Mouse (Mus musculus) neural tube, embryonic 11.5 days (tissue): Measurements from ENCODE around the gene Rpl10a. TPM values are rescaled to one million over a fixed set of nuclear protein-coding genes. Genes with fewer than 3 reads are reported as not detected.

Experiments used
- ATAC-seq: fragments of 200-750 bp; cut with Nextera tagmentation; 2 replicates; pipeline ENCODE4 v1.8.0; 2017; ENCODE audit warnings: moderate number of reproducible peaks, mild to moderate bottlenecking, moderate TSS enrichment, moderate library complexity; ENCODE audit not compliant: insufficient read depth, low FRiP score, low TSS enrichment
- DNase-seq: peaks from one replicate; pipeline ENCODE4 v3.0.0-alpha.2; 2015; ENCODE audit warnings: low spot score
- H3K27ac ChIP-seq: fragments of 300-500 bp; sonication (generic); 2 replicates; pipeline ENCODE4 v1.5.1; 2014; ENCODE audit warnings: low read depth, mild to moderate bottlenecking, low read length
- H3K27me3 ChIP-seq: fragments of 300-500 bp; sonication (generic); 2 replicates; pipeline ENCODE4 v1.6.1; 2014; ENCODE audit warnings: mild to moderate bottlenecking, low read length, mixed read lengths; ENCODE audit not compliant: control insufficient read depth, insufficient read depth
- H3K36me3 ChIP-seq: fragments of 300-500 bp; sonication (generic); 2 replicates; pipeline ENCODE4 v1.6.1; 2014; ENCODE audit warnings: mild to moderate bottlenecking, low read length, moderate library complexity, mixed read lengths; ENCODE audit not compliant: control insufficient read depth, insufficient read depth
- H3K4me1 ChIP-seq: fragments of 300-500 bp; sonication (generic); 2 replicates; pipeline ENCODE4 v1.6.1; 2014; ENCODE audit warnings: low read length, mixed read lengths; ENCODE audit not compliant: control insufficient read depth, insufficient read depth
- H3K4me2 ChIP-seq: fragments of 300-500 bp; sonication (generic); 2 replicates; pipeline ENCODE4 v1.6.1; 2014; ENCODE audit warnings: low read depth, mild to moderate bottlenecking, moderate library complexity
- H3K4me3 ChIP-seq: fragments of 300-500 bp; sonication (generic); 2 replicates; pipeline ENCODE4 v1.5.1; 2014; ENCODE audit warnings: low read depth, low read length
- H3K9ac ChIP-seq: fragments of 300-500 bp; sonication (generic); 2 replicates; pipeline ENCODE4 v1.6.1; 2014; ENCODE audit warnings: mild to moderate bottlenecking, low read length
- H3K9me3 ChIP-seq: fragments of 300-500 bp; sonication (generic); 2 replicates; pipeline ENCODE4 v1.6.1; 2016; ENCODE audit warnings: low read length; ENCODE audit not compliant: control insufficient read depth
- WGBS: fragments of 180-500 bp; shearing (Covaris S2); extraction: QIAGEN DNeasy Blood & Tissue Kit; methylation state at CpG from one replicate; pipeline ENCODE4 v1.1.7; 2014; 5-methylcytosine and 5-hydroxymethylcytosine counted together
- polyA plus RNA-seq: library from polyadenylated mRNA; unstranded; fragments of >200 nt; fragmentation: Nextera tagmentation; extraction: Ambion mirVana; gene quantifications from 2 replicates; pipeline ENCODE4 v1.2.1, GENCODE M21; 2014

Gene Rpl10a
- polyA plus RNA-seq, 1 experiment from 2014 or later: 478 TPM

DNA sequence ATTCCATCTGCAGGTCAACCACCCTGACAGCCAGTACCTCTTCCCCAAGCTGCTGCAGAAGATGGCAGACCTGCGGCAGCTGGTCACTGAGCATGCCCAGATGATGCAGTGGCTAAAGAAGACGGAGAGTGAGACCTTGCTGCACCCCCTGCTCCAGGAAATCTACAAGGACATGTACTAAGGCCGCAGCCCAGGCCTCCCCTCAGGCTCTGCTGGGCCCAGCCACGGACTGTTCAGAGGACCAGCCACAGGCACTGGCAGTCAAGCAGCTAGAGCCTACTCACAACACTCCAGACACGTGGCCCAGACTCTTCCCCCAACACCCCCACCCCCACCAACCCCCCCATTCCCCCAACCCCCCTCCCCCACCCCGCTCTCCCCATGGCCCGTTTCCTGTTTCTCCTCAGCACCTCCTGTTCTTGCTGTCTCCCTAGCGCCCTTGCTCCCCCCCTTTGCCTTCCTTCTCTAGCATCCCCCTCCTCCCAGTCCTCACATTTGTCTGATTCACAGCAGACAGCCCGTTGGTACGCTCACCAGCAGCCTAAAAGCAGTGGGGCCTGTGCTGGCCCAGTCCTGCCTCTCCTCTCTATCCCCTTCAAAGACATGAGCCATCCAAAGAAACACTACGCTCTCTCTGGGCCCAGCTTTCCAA lies 28.5 kb upstream of the Rpl10a start:
- Histone ChIP-seq H3K27ac (0 out of 2 replicates have a peak overlapping the region, but pooled peaks have one; percentile 34), H3K9me3 (no peaks in the 10 kb centered on the region), H3K9ac (0 out of 2 replicates have a peak overlapping the region, but pooled peaks have one; percentile 7), H3K4me1 (peaks cover 11% of the 10 kb centered on the region), H3K4me3 (no peak overlapping the region), H3K36me3 (no peaks in the 10 kb centered on the region), H3K4me2 (no peak overlapping the region), H3K27me3 (no peaks in the 10 kb centered on the region)
- WGBS: 45% methylated on average over 8 of the region's 11 CpGs
- ATAC-seq: no peak
- no peak for DNase-seq

GRCm38 (mm10) chr17:28300323-28300722 lies 27.9 kb upstream of the Rpl10a start:
- 21% methylated on average over 9 of the region's 9 CpGs for WGBS
- Histone ChIP-seq H3K36me3 (no peaks in the 10 kb centered on the region), H3K4me1 (peaks cover 11% of the 10 kb centered on the region), H3K27me3 (no peaks in the 10 kb centered on the region), H3K9ac (0 out of 2 replicates have a peak overlapping the region, but pooled peaks have one; percentile 7), H3K4me2 (no peak overlapping the region), H3K27ac (0 out of 2 replicates have a peak overlapping the region, but pooled peaks have one; percentile 34), H3K9me3 (no peaks in the 10 kb centered on the region), H3K4me3 (no peak overlapping the region)
- DNase-seq (no peak), ATAC-seq (no peak)

DNA sequence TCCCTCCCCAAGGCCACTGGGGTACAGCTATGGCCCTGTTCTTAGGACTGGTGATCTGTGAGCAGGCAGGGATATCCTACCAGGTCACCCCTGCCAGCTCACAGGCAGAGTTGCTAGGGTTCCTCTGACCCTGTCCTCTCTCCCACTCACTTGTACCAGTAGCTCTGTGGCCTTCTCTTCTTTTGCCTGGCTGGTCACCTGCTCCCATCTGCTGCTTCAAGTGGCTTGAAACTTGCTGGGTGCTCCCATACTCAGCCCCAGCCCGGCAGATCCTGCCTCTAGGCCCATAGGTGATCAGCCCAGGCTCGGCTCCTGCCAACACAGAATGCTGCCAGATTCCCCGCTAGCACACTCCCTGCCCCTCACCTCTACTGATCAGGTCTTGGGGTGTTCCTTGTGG lies 27.4 kb upstream of the Rpl10a start:
- no peak overlapping the region for H3K4me2 ChIP-seq
- H3K9me3 ChIP-seq: no peaks in the 10 kb centered on the region
- H3K4me1 ChIP-seq: peaks cover 11% of the 10 kb centered on the region
- no peak for DNase-seq
- no peak for ATAC-seq
- H3K9ac ChIP-seq: no peak overlapping the region
- 67% methylated on average over 3 of the region's 3 CpGs for WGBS
- no peak overlapping the region for H3K4me3 ChIP-seq
- no peaks in the 10 kb centered on the region for H3K27me3 ChIP-seq
- no peak overlapping the region for H3K27ac ChIP-seq
- H3K36me3 ChIP-seq: no peaks in the 10 kb centered on the region

- no peaks in the 10 kb centered on the region for H3K9me3 ChIP-seq
- peaks cover 7% of the 10 kb centered on the region for H3K4me1 ChIP-seq
- H3K9ac ChIP-seq: no peak overlapping the region
- WGBS: 57% methylated on average over 10 of the region's 10 CpGs
- DNase-seq (no peak), ATAC-seq (no peak)
- H3K4me3 ChIP-seq: no peak overlapping the region
- no peaks in the 10 kb centered on the region for H3K27me3 ChIP-seq
- no peak overlapping the region for H3K27ac ChIP-seq
- H3K4me2 ChIP-seq: no peak overlapping the region
- no peaks in the 10 kb centered on the region for H3K36me3 ChIP-seq
Measured at GRCm38 (mm10) chr17:28305172-28305571, 23.1 kb upstream of the Rpl10a start.

DNA sequence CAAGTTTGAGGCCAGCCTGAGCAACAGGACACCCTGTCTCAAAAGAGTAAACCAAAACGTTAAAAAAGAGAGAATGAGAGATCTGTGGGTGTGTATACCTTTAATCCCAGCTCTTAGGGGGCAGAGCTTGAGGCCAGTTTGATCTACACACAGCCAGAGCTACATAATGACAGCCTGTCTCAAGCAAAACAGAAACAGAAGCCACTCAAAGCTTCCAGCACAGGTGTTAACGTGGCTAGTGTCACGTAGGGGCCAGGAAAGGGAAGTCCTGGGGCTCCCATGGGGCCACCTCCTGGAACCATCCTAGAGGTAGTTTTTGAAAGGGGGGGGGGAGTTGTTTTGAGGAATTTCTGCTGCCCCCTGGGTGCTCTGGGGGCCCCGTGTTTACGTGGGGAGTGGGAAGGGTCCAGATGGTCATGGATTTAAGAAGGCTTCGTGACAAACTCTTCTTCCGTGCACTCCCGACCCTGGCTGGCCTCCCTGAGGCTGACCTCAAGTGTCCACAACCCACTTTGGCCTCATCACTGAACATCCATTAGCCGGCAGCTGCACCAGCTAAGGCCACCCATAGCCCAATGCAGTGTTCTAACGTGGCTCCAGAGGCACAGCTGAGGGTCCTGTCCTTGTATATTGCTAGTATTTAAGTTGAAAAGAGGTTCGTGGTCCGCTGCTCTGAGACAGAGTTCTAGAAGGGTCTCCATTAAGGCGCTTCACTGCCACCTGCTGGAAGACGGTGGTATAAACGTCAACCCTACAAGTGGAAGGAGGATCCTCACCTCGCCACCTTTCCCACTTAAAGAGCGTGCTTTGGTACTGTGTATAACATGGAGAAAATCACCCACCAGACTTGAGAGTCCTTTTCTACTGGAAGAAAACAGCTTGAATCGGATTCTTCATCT lies 19.7 kb upstream of the Rpl10a start:
- DNase-seq (peak; percentile 89), ATAC-seq (no peak)
- H3K9me3 ChIP-seq: no peaks in the 10 kb centered on the region
- H3K4me3 ChIP-seq: no peak overlapping the region
- H3K9ac ChIP-seq: no peak overlapping the region
- no peak overlapping the region for H3K27ac ChIP-seq
- no peak overlapping the region for H3K4me2 ChIP-seq
- WGBS: 18% methylated on average over 18 of the region's 18 CpGs
- H3K27me3 ChIP-seq: no peaks in the 10 kb centered on the region
- no peaks in the 10 kb centered on the region for H3K36me3 ChIP-seq
- peaks cover 4% of the 10 kb centered on the region; the same call in 1 of the 2 replicates for H3K4me1 ChIP-seq

GRCm38 (mm10) chr17:28310831-28311230 lies 17.4 kb upstream of the Rpl10a start:
- Histone ChIP-seq H3K9ac (no peak overlapping the region), H3K27me3 (no peaks in the 10 kb centered on the region), H3K4me2 (no peak overlapping the region), H3K27ac (no peak overlapping the region), H3K4me1 (peaks cover 4% of the 10 kb centered on the region; the same call in 1 of the 2 replicates), H3K4me3 (no peak overlapping the region), H3K9me3 (no peaks in the 10 kb centered on the region), H3K36me3 (no peaks in the 10 kb centered on the region)
- ATAC-seq: no peak
- 84% methylated on average over 3 of the region's 3 CpGs for WGBS
- no peak for DNase-seq

GRCm38 (mm10) chr17:28311366-28312132 lies 16.7 kb upstream of the Rpl10a start:
- no peak for ATAC-seq

More at GRCm38 (mm10) chr17:28311366-28312132, 16.7 kb upstream of the Rpl10a start:
- H3K36me3 ChIP-seq: no peaks in the 10 kb centered on the region; the same call in 1 of the 2 replicates
- H3K27me3 ChIP-seq: no peaks in the 10 kb centered on the region
- no peak overlapping the region for H3K9ac ChIP-seq
- WGBS: 73% methylated on average over 5 of the region's 5 CpGs
- no peak overlapping the region for H3K4me2 ChIP-seq
- no peak overlapping the region for H3K4me3 ChIP-seq
- H3K4me1 ChIP-seq: peaks cover 4% of the 10 kb centered on the region; the same call in 1 of the 2 replicates
- H3K9me3 ChIP-seq: no peaks in the 10 kb centered on the region
- no peak for DNase-seq
- H3K27ac ChIP-seq: no peak overlapping the region
